Mouse (Mus musculus) Muller cell, postnatal 12 days (primary cell): ENCODE measurements around the gene Tpm3.

Experiments
- DNase-seq: peaks from one replicate; pipeline ENCODE4 v3.0.0-alpha.2; 2015; ENCODE audit errors: inconsistent ontology term

Gene Tpm3

DNA sequence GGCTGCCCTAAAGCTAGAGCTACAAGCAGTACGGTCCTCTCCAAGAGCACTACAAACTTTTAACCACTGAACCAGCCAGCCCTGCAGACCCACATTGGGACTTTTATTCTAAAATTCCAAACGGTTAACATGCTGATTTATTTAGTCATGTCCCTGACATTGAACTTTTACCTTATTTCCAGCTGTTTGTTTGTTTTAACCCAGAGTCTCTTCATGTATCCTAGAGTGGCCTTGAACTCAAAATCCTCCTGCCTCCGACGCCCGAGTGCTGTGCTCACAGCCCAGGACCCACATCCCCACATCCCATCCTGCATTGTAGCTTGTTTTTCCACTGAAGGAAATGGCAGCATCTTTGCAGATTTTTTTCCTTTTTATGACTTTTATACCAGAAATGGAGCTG lies 62.5 kb downstream of the Tpm3 start:
- no peak for DNase-seq

DNA sequence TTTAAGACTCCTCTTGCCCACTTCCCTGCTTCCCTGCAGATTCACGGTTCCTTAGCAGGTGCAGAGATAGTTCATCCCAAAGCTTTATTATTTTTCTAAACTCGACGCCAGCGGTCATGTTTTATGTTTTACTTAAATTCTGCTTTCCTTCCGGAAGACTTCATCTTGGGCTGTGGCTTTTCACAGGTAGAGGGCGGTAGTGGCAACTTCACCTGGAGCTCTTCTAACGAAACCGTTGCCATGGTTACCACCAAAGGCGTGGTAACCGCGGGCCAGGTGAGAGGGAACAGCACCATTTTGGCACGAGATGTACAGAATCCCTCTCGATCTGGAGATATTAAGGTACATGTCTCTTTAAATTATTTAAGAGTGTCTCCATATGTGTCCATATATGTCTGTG lies 64.2 kb downstream of the Tpm3 start:
- DNase-seq = no peak

DNA sequence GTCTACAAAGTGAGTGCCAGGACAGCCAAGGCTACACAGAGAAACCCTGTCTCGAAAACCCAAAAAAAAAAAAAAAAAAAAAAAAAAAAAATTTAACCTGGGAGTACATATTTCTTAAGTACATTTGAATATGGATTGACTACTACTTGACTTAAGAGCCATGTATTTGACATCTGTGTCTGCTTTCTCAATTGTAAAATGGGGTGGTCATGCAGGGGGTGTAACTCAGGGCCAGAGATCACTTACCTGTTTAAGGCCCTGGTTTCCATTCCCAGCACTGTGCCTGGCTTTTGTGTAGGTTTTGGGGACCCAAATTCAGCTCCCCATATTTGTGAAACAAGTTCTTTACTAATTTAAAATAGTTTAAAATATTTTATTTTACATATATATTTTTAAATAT lies 65.2 kb downstream of the Tpm3 start:
- no peak for DNase-seq

- DNase-seq = no peak
These were observed 67.5 kb downstream of the Tpm3 start for GRCm38 (mm10) chr3:90139962-90140361.

- peak; percentile 16 for DNase-seq
These were observed 73.0 kb downstream of the Tpm3 start for GRCm38 (mm10) chr3:90145461-90145860.

DNA sequence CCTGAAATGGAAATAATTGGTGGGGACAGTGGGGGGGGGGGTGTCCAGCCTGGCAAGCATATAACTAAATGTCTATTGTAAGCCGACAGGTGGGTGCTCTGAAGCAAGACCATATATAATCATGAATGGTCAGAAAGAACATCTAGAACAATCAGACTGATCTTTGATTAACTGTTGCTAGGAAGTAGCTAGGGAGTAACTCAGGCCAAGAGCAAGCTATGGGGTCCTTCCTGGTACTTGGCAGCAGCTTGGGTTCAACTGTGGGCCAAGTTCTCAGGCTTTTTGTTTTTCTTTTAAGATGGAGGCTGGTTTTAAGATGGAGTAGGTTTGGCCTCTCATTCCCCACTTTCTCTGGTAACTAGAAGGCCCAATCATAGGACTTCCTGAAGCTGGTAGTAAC lies 74.2 kb downstream of the Tpm3 start:
- DNase-seq = no peak
